Mouse (Mus musculus) limb, embryonic 13.5 days (tissue): ENCODE results near the gene Dnaja3. TPM values are rescaled to one million over a fixed set of nuclear protein-coding genes. Genes with fewer than 3 reads are reported as not detected.

ENCODE experiments used
- ATAC-seq: fragments of 200-750 bp; cut with Nextera tagmentation; 2 replicates; pipeline ENCODE4 v1.8.0; 2017; ENCODE audit warnings: low read depth, moderate number of reproducible peaks, moderate TSS enrichment; ENCODE audit not compliant: low FRiP score
- H3K27ac ChIP-seq: fragments of 300-500 bp; sonication (generic); 2 replicates; pipeline ENCODE4 v1.5.1; 2015; ENCODE audit warnings: inconsistent platforms, mild to moderate bottlenecking, moderate library complexity
- H3K27me3 ChIP-seq: fragments of 300-500 bp; sonication (generic); 2 replicates; pipeline ENCODE4 v1.6.1; 2015; ENCODE audit warnings: mild to moderate bottlenecking, inconsistent platforms
- H3K36me3 ChIP-seq: fragments of 300-500 bp; sonication (generic); 2 replicates; pipeline ENCODE4 v1.6.1; 2015; ENCODE audit warnings: inconsistent platforms, mild to moderate bottlenecking, moderate library complexity
- H3K4me1 ChIP-seq: fragments of 300-500 bp; sonication (generic); 2 replicates; pipeline ENCODE4 v1.6.1; 2015; ENCODE audit warnings: inconsistent platforms
- H3K4me2 ChIP-seq: fragments of 300-500 bp; sonication (generic); replicated peaks from 2 replicates; pipeline ENCODE4 v1.6.1; 2015; ENCODE audit warnings: inconsistent platforms, mild to moderate bottlenecking, moderate library complexity
- H3K4me3 ChIP-seq: fragments of 300-500 bp; sonication (generic); 2 replicates; pipeline ENCODE4 v1.5.1; 2015; ENCODE audit warnings: moderate library complexity, mild to moderate bottlenecking, inconsistent platforms
- H3K9ac ChIP-seq: fragments of 300-500 bp; sonication (generic); 2 replicates; pipeline ENCODE4 v1.6.1; 2015; ENCODE audit warnings: mild to moderate bottlenecking, inconsistent platforms
- H3K9me3 ChIP-seq: fragments of 300-500 bp; sonication (generic); 2 replicates; pipeline ENCODE4 v1.6.1; 2016; ENCODE audit warnings: inconsistent platforms
- WGBS: fragments of 180-500 bp; shearing (Covaris S2); methylation state at CpG from one replicate; pipeline ENCODE4 v1.1.7; 2015; 5-methylcytosine and 5-hydroxymethylcytosine counted together
- polyA plus RNA-seq: library from polyadenylated mRNA; unstranded; fragments of >200 nt; fragmentation: Nextera tagmentation; extraction: Ambion mirVana; gene quantifications from 2 replicates; pipeline ENCODE4 v1.2.1, GENCODE M21; 2015

The Dnaja3 gene
- polyA plus RNA-seq, 1 experiment from 2014 or later, result 60.0 TPM

GRCm38 (mm10) chr16:4655764-4656570 lies 16.2 kb downstream of the Dnaja3 start:
- Histone ChIP-seq H3K27me3 (no peaks in the 10 kb centered on the region), H3K4me3 (no peak overlapping the region), H3K9me3 (no peaks in the 10 kb centered on the region), H3K4me1 (peaks cover 87% of the 10 kb centered on the region), H3K4me2 (0 out of 2 replicates have a peak overlapping the region, but pooled peaks have one; percentile 1), H3K27ac (peak overlapping the region; percentile 96), H3K9ac (peak overlapping the region; percentile 31; the same call in 1 of the 2 replicates), H3K36me3 (peaks cover 52% of the 10 kb centered on the region)
- WGBS, result 29% methylated on average over 11 of the region's 11 CpGs
- ATAC-seq, result no peak

- no peak overlapping the region for H3K9ac ChIP-seq
- H3K27ac ChIP-seq, result peak overlapping the region; percentile 96
- H3K4me3 ChIP-seq, result no peak overlapping the region
- no peaks in the 10 kb centered on the region for H3K27me3 ChIP-seq
- 47% methylated on average over 9 of the region's 9 CpGs for WGBS
- H3K4me1 ChIP-seq, result peaks cover 87% of the 10 kb centered on the region
- peaks cover 52% of the 10 kb centered on the region for H3K36me3 ChIP-seq
- no peaks in the 10 kb centered on the region for H3K9me3 ChIP-seq
- no peak for ATAC-seq
- H3K4me2 ChIP-seq, result no peak overlapping the region
Observed at GRCm38 (mm10) chr16:4656571-4657081, 16.8 kb downstream of the Dnaja3 start.

DNA sequence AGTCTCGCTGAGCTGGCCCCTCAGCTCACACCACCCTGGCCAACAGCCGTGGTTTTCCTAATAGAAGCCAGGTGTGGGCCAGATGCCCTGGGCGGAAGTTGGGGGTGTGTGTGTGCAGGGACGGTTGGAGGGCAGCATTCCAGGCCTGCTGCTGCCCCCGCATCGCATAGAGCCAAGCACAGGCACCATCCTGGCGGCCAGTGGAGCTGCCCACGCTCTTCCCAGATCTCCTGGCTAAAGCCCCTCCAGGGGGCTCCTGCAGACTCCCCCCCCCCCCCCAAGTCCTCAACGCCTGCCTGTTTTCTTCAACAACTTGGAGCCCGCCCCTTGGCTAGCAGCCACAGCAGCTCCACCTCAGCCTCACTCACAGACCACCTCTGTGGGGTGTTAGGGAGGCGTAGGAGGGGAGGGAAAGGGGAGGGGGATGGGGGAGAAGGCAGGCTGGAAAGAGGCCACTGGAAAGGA lies 19.0 kb downstream of the Dnaja3 start:
- Histone ChIP-seq H3K4me1 (peaks cover 66% of the 10 kb centered on the region), H3K4me3 (peak overlapping the region; percentile 10; the same call in 1 of the 2 replicates)
- ATAC-seq, result peak; percentile 93

GRCm38 (mm10) chr16:4659326-4659725 lies 19.5 kb downstream of the Dnaja3 start:
- H3K4me1 ChIP-seq, result peaks cover 61% of the 10 kb centered on the region
- H3K4me3 ChIP-seq, result peak overlapping the region; percentile 10; the same call in 1 of the 2 replicates
- 8% methylated on average over 2 of the region's 2 CpGs for WGBS
- H3K4me2 ChIP-seq, result peak overlapping the region; percentile 48
- H3K9ac ChIP-seq, result 0 out of 2 replicates have a peak overlapping the region, but pooled peaks have one; percentile 4
- peak overlapping the region; percentile 96 for H3K27ac ChIP-seq
- peaks cover 36% of the 10 kb centered on the region for H3K36me3 ChIP-seq
- no peaks in the 10 kb centered on the region for H3K9me3 ChIP-seq
- ATAC-seq, result no peak
- no peaks in the 10 kb centered on the region for H3K27me3 ChIP-seq

More for the DNA sequence above, 19.0 kb downstream of the Dnaja3 start:
- Histone ChIP-seq H3K4me2 (peak overlapping the region; percentile 48), H3K9ac (no peak overlapping the region), H3K36me3 (peaks cover 36% of the 10 kb centered on the region), H3K27me3 (no peaks in the 10 kb centered on the region), H3K9me3 (no peaks in the 10 kb centered on the region), H3K27ac (peak overlapping the region; percentile 96)
- WGBS, result 8% methylated on average over 11 of the region's 11 CpGs

DNA sequence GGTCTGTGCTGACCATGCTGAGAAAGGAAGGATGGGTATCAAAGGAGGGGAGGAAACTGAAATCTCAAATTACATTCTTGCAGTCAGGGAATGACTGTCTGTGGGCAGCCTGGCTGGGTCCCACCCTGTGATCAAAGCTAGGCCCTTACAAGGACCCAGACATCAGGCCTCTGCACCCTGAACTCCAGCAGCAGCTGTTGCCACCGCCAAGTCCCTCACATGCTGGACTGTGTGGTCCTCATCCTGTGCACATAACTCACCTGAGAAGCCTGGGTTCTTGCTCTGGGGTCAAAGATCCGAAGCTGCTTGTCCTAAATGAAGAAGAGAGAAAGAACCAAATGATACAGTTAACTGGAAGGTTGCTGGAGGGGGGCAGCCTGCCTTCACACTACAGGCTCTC lies 21.8 kb downstream of the Dnaja3 start:
- Histone ChIP-seq H3K9me3 (no peaks in the 10 kb centered on the region), H3K27ac (peak overlapping the region; percentile 33; the same call in 1 of the 2 replicates), H3K4me3 (no peak overlapping the region), H3K4me2 (no peak overlapping the region), H3K9ac (no peak overlapping the region), H3K4me1 (peaks cover 41% of the 10 kb centered on the region), H3K36me3 (peaks cover 25% of the 10 kb centered on the region), H3K27me3 (no peaks in the 10 kb centered on the region)
- WGBS, result 67% methylated on average over 2 of the region's 2 CpGs
- no peak for ATAC-seq

- 83% methylated on average over 2 of the region's 2 CpGs for WGBS
- no peak overlapping the region for H3K9ac ChIP-seq
- H3K27ac ChIP-seq, result no peak overlapping the region
- no peaks in the 10 kb centered on the region for H3K27me3 ChIP-seq
- peaks cover 26% of the 10 kb centered on the region for H3K4me1 ChIP-seq
- H3K9me3 ChIP-seq, result no peaks in the 10 kb centered on the region
- peaks cover 40% of the 10 kb centered on the region for H3K36me3 ChIP-seq
- no peak for ATAC-seq
- no peak overlapping the region for H3K4me3 ChIP-seq
- no peak overlapping the region for H3K4me2 ChIP-seq
Observed at GRCm38 (mm10) chr16:4663806-4664205, 24.0 kb downstream of the Dnaja3 start.

DNA sequence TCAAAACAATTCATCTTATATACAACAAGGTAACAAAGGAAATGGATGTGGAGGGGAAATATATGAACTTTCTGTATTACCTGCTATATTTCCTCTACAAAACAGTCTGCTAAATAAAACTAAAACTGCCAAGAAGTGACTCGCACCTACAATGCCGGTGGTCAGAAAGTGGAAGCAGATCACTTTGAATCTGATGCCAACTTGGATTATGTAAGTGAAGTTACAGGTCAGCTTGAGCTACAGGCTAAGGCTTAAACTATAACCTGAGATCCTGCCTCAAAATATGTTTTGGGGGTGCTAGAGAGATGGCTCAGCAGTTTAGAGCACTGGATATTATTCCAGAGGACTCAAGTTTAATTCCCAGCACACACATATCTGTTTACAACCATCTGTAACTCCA lies 25.9 kb downstream of the Dnaja3 start:
- Histone ChIP-seq H3K27ac (no peak overlapping the region), H3K9ac (no peak overlapping the region), H3K4me1 (peaks cover 16% of the 10 kb centered on the region), H3K4me3 (no peak overlapping the region), H3K36me3 (peaks cover 53% of the 10 kb centered on the region), H3K27me3 (no peaks in the 10 kb centered on the region), H3K9me3 (no peaks in the 10 kb centered on the region), H3K4me2 (no peak overlapping the region)
- 88% methylated on average over 2 of the region's 2 CpGs for WGBS
- ATAC-seq, result no peak

DNA sequence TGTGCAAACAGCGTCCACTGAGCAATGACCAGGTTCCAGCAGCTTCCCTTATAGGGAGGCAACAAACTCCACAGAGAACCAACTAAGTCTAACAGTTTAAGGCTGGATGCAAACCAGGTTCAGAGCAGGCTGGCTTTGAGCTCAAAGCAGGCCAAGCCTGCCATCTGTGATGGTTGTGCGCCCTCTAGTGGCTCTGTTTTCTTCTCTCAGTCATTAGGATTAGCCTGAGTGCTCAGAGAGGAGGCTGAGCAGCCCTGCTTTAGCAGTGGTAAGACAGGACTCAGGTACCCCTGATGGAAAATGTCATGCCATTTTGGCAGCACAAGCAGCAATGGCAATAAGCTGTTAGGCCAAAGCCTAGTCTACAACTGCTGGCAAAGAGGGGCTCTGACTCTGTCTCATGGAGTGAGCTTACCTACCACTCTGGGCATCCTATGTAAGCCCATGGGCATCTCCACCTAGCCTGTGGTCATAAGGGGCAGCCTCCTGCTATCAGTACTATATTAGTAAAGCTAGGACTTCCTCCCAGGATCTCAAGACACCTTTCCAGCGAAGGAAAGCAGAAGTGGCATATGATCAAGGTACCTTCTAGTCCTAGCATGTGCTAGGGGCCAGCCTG lies 27.5 kb downstream of the Dnaja3 start:
- 27% methylated on average over 3 of the region's 3 CpGs for WGBS
- no peak overlapping the region for H3K9ac ChIP-seq
- ATAC-seq, result peak; percentile 87

GRCm38 (mm10) chr16:4670317-4670716 lies 30.5 kb downstream of the Dnaja3 start:
- H3K4me2 ChIP-seq, result no peak overlapping the region
- H3K36me3 ChIP-seq, result peaks cover 55% of the 10 kb centered on the region
- no peak for ATAC-seq
- no peak overlapping the region for H3K4me3 ChIP-seq
- no peak overlapping the region for H3K9ac ChIP-seq
- H3K4me1 ChIP-seq, result peaks cover 7% of the 10 kb centered on the region
- H3K9me3 ChIP-seq, result no peaks in the 10 kb centered on the region
- WGBS, result 72% methylated on average over 5 of the region's 5 CpGs
- H3K27ac ChIP-seq, result no peak overlapping the region
- no peaks in the 10 kb centered on the region for H3K27me3 ChIP-seq

More for the DNA sequence above, 27.5 kb downstream of the Dnaja3 start:
- H3K27ac ChIP-seq, result 0 out of 2 replicates have a peak overlapping the region, but pooled peaks have one; percentile 63
- no peaks in the 10 kb centered on the region for H3K9me3 ChIP-seq
- no peaks in the 10 kb centered on the region for H3K27me3 ChIP-seq
- no peak overlapping the region for H3K4me2 ChIP-seq
- H3K36me3 ChIP-seq, result peaks cover 48% of the 10 kb centered on the region
- H3K4me1 ChIP-seq, result peaks cover 7% of the 10 kb centered on the region
- no peak overlapping the region for H3K4me3 ChIP-seq

GRCm38 (mm10) chr16:4674091-4674490 lies 34.3 kb downstream of the Dnaja3 start:
- WGBS, result 80% methylated on average over 4 of the region's 4 CpGs
- Histone ChIP-seq H3K9ac (0 out of 2 replicates have a peak overlapping the region, but pooled peaks have one; percentile 25), H3K36me3 (peaks cover 50% of the 10 kb centered on the region), H3K27ac (no peak overlapping the region), H3K27me3 (no peaks in the 10 kb centered on the region), H3K4me1 (peaks cover 11% of the 10 kb centered on the region), H3K4me2 (no peak overlapping the region), H3K9me3 (no peaks in the 10 kb centered on the region), H3K4me3 (no peak overlapping the region)
- no peak for ATAC-seq

GRCm38 (mm10) chr16:4676836-4677235 lies 37.0 kb downstream of the Dnaja3 start:
- peaks cover 12% of the 10 kb centered on the region for H3K4me1 ChIP-seq
- ATAC-seq, result no peak
- no peak overlapping the region for H3K4me2 ChIP-seq
- H3K36me3 ChIP-seq, result peaks cover 34% of the 10 kb centered on the region
- 91% methylated on average over 5 of the region's 5 CpGs for WGBS
- no peaks in the 10 kb centered on the region for H3K27me3 ChIP-seq
- no peak overlapping the region for H3K9ac ChIP-seq
- no peak overlapping the region for H3K27ac ChIP-seq
- H3K4me3 ChIP-seq, result no peak overlapping the region
- no peaks in the 10 kb centered on the region for H3K9me3 ChIP-seq

DNA sequence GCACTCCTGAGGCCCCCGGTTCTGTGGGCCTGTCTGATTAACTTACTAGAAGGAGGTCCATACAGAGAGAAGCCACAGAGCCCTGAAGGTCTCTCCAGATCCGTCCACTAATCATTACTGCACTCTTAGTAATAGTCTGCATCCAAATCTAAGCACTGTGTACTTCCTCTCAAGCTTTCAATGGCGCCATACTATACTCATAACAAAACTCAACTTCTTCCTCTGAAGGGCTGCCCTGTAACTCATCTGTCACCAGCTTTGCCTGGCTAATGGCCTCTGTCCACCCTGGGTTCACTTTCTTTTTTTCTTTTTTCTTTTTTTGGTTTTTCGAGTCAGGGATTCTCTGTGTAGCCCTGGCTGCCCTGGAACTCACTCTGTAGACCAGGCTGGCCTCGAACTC lies 38.3 kb downstream of the Dnaja3 start:
- no peak overlapping the region for H3K27ac ChIP-seq
- peaks cover 17% of the 10 kb centered on the region for H3K4me1 ChIP-seq
- H3K27me3 ChIP-seq, result no peaks in the 10 kb centered on the region
- H3K36me3 ChIP-seq, result peaks cover 34% of the 10 kb centered on the region
- H3K4me2 ChIP-seq, result peak overlapping the region; percentile 95
- WGBS, result 76% methylated on average over 5 of the region's 5 CpGs
- H3K9ac ChIP-seq, result 0 out of 2 replicates have a peak overlapping the region, but pooled peaks have one; percentile 8
- H3K4me3 ChIP-seq, result peak overlapping the region; percentile 73; the same call in 1 of the 2 replicates
- ATAC-seq, result no peak
- no peaks in the 10 kb centered on the region for H3K9me3 ChIP-seq
